Mouse (Mus musculus): ENCODE data around the gene Actn3.

- no peak for TF ChIP-seq CTCF (IDR thresholded peaks at IDR 0.05; ENCODE audit: borderline replicate concordance, insufficient read depth, low read depth, low read length)
- no peak for TF ChIP-seq POLR2A (IDR thresholded peaks at IDR 0.05; ENCODE audit: borderline replicate concordance, insufficient read depth, low read length)
Measured at GRCm38 (mm10) chr19:4889791-4890190, 12.1 kb upstream of the Actn3 start.
